Mouse (Mus musculus): Measurements from ENCODE around the gene Top2a. TPM values are rescaled to one million over a fixed set of nuclear protein-coding genes. Genes with fewer than 3 reads are reported as not detected.

The Top2a gene
- polyA plus RNA-seq, 1 experiment = 227 TPM

GRCm38 (mm10) chr11:99041841-99042780 lies 18.1 kb upstream of the Top2a start:
- H3K4me1 ChIP-seq (ENCODE audit: control insufficient read depth, insufficient read depth, low read length) = no peaks in the 10 kb centered on the region

GRCm38 (mm10) chr11:99041051-99041729 lies 17.2 kb upstream of the Top2a start, which contains the start of gene Igfbp4:
Gene Igfbp4 (plus strand): TSS chr11:99041244.
- Histone ChIP-seq H3K27ac (ENCODE audit: insufficient read depth, low read length) (peak within 1 kb of the TSS; percentile 4; the same call in 1 of the 2 replicates), H3K4me1 (ENCODE audit: control insufficient read depth, insufficient read depth, low read length) (no peaks in the 10 kb centered on the region), H3K4me3 (ENCODE audit: insufficient read depth, low read length) (peak within 1 kb of the TSS; percentile 30)
- TF ChIP-seq POLR2A (IDR thresholded peaks at IDR 0.05; ENCODE audit: low read depth, low read length) (peak; percentile 82), CTCF (IDR thresholded peaks at IDR 0.05; ENCODE audit: borderline replicate concordance, insufficient read depth, low read length) (no peak)

More at GRCm38 (mm10) chr11:99041841-99042780, 18.1 kb upstream of the Top2a start:
- no peak for TF ChIP-seq CTCF (IDR thresholded peaks at IDR 0.05; ENCODE audit: borderline replicate concordance, insufficient read depth, low read length)
- peak; percentile 39; the same call in 1 of the 2 replicates for TF ChIP-seq POLR2A (IDR thresholded peaks at IDR 0.05; ENCODE audit: low read depth, low read length)
- Histone ChIP-seq H3K27ac (ENCODE audit: insufficient read depth, low read length) (peak overlapping the region; percentile 20; the same call in 1 of the 2 replicates), H3K4me3 (ENCODE audit: insufficient read depth, low read length) (peak overlapping the region; percentile 30)

- no peaks in the 10 kb centered on the region for H3K4me1 ChIP-seq (ENCODE audit: control insufficient read depth, insufficient read depth, low read length)
- H3K27ac ChIP-seq (ENCODE audit: insufficient read depth, low read length) = peak overlapping the region; percentile 4; the same call in 1 of the 2 replicates
- 0 out of 2 replicates have a peak, but pooled peaks have one; percentile 19 for TF ChIP-seq POLR2A (IDR thresholded peaks at IDR 0.05; ENCODE audit: low read depth, low read length)
- TF ChIP-seq CTCF (IDR thresholded peaks at IDR 0.05; ENCODE audit: borderline replicate concordance, insufficient read depth, low read length) = no peak
- H3K4me3 ChIP-seq (ENCODE audit: insufficient read depth, low read length) = peak overlapping the region; percentile 30
Observed at GRCm38 (mm10) chr11:99040346-99040974, 16.5 kb upstream of the Top2a start.

- TF ChIP-seq POLR2A (IDR thresholded peaks at IDR 0.05; ENCODE audit: low read depth, low read length) (no peak), CTCF (IDR thresholded peaks at IDR 0.05; ENCODE audit: borderline replicate concordance, insufficient read depth, low read length) (peak; percentile 62)
- Histone ChIP-seq H3K27ac (ENCODE audit: insufficient read depth, low read length) (no peak overlapping the region), H3K4me3 (ENCODE audit: insufficient read depth, low read length) (peak overlapping the region; percentile 5; the same call in 1 of the 2 replicates), H3K4me1 (ENCODE audit: control insufficient read depth, insufficient read depth, low read length) (no peaks in the 10 kb centered on the region)
Observed at GRCm38 (mm10) chr11:99039782-99040181, 15.8 kb upstream of the Top2a start.

GRCm38 (mm10) chr11:99036254-99036653 lies 12.3 kb upstream of the Top2a start:
- Histone ChIP-seq H3K4me3 (ENCODE audit: insufficient read depth, low read length) (no peak overlapping the region), H3K4me1 (ENCODE audit: control insufficient read depth, insufficient read depth, low read length) (no peaks in the 10 kb centered on the region), H3K27ac (ENCODE audit: insufficient read depth, low read length) (no peak overlapping the region)
- TF ChIP-seq CTCF (IDR thresholded peaks at IDR 0.05; ENCODE audit: borderline replicate concordance, insufficient read depth, low read length) = no peak
- no peak for TF ChIP-seq POLR2A (IDR thresholded peaks at IDR 0.05; ENCODE audit: low read depth, low read length)

GRCm38 (mm10) chr11:99035350-99035749 lies 11.4 kb upstream of the Top2a start:
- TF ChIP-seq CTCF (IDR thresholded peaks at IDR 0.05; ENCODE audit: borderline replicate concordance, insufficient read depth, low read length) = 0 out of 2 replicates have a peak, but pooled peaks have one; percentile 0
- TF ChIP-seq POLR2A (IDR thresholded peaks at IDR 0.05; ENCODE audit: low read depth, low read length) = no peak
- no peak overlapping the region for H3K27ac ChIP-seq (ENCODE audit: insufficient read depth, low read length)
- H3K4me3 ChIP-seq (ENCODE audit: insufficient read depth, low read length) = no peak overlapping the region
- H3K4me1 ChIP-seq (ENCODE audit: control insufficient read depth, insufficient read depth, low read length) = no peaks in the 10 kb centered on the region

- Histone ChIP-seq H3K4me1 (ENCODE audit: control insufficient read depth, insufficient read depth, low read length) (peaks cover 7% of the 10 kb centered on the region), H3K4me3 (ENCODE audit: insufficient read depth, low read length) (no peak overlapping the region), H3K27ac (ENCODE audit: insufficient read depth, low read length) (no peak overlapping the region)
- TF ChIP-seq CTCF (IDR thresholded peaks at IDR 0.05; ENCODE audit: borderline replicate concordance, insufficient read depth, low read length) (no peak), POLR2A (IDR thresholded peaks at IDR 0.05; ENCODE audit: low read depth, low read length) (no peak)
Observed at GRCm38 (mm10) chr11:99026899-99027440, 3.0 kb upstream of the Top2a start.

GRCm38 (mm10) chr11:99025878-99026277 lies 1.9 kb upstream of the Top2a start:
- TF ChIP-seq CTCF (IDR thresholded peaks at IDR 0.05; ENCODE audit: borderline replicate concordance, insufficient read depth, low read length) (no peak), POLR2A (IDR thresholded peaks at IDR 0.05; ENCODE audit: low read depth, low read length) (no peak)
- Histone ChIP-seq H3K4me1 (ENCODE audit: control insufficient read depth, insufficient read depth, low read length) (peaks cover 7% of the 10 kb centered on the region), H3K27ac (ENCODE audit: insufficient read depth, low read length) (no peak overlapping the region), H3K4me3 (ENCODE audit: insufficient read depth, low read length) (no peak overlapping the region)
